Mouse (Mus musculus) gastrocnemius, postnatal 4 days (tissue): ENCODE measurements at regions not wholly inside any gene's neighbourhood (a gene's known extent, or its start where the extent isn't known, plus 50 kb on each side); places are given as distances from the start of the nearest gene placed in this dataset.
"Not testable (repeated sequence)": the region's sequence is repeated elsewhere in the genome, so short reads cannot be mapped to it uniquely, and the experiment has no call there.

Experiments
- DNase-seq, 2 experiments: peaks; one replicate each; pipeline ENCODE4 v3.0.0; 2021 to 2022; ENCODE audit warnings: low spot score in 2 of 2, mixed read lengths in 2 of 2

DNA sequence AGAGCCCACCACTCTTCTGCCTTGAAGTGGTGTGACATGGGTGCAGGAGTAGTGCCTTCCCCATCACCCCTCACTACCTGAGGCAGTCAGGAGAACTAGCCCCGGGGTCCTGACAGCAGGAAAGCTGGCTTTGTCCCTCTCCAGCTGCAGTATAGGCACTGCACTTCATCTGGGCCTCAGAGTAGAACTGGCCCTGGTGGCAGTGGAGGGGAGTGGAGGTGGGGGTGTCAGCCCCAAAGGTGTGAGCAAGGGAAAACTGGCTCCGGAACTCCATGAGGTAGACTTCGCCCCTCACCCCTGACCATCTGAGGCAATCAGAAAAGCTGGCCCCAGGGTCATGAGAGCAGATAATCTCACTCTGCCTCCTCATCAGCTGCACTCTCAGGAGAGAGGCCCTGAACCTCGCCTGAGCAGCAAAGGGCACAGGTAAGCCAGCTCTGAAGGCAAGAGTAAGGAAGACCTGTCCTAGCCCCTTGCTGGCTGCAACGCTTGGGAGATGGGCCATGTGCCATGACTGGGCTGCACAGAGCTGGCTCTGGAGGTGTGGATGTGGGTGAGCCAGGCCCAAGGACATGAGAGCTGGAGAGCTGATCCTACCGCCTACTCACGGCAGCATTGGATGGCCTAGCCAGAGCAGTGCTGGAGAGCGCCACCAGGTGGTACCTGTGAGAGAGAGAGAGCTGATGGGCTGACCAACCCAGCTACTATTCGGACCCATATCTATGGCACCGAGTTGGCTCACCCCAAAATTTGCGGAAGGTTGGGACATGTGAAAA lies 377.0 kb upstream of the B3galt2 start:
- no peak for DNase-seq

DNA sequence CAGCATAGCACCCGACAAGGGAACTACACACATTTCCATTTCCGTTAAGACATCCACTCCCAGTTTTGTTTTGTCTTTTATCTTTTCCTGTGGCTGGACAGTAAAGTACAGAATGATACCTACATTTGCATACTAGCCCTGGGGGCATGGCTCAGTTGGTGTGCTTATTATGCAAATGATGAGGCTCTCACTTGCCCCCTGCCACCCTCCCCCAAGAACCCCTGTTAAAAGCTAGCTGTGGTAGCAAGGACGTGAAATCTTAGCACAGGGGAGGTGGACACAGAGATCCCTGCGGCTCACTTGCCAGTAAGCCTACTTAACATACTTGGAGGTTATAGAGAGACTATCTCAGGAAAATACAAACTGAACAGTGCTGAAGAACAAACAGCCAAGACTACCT lies 375.2 kb upstream of the B3galt2 start:
- no peak for DNase-seq

DNA sequence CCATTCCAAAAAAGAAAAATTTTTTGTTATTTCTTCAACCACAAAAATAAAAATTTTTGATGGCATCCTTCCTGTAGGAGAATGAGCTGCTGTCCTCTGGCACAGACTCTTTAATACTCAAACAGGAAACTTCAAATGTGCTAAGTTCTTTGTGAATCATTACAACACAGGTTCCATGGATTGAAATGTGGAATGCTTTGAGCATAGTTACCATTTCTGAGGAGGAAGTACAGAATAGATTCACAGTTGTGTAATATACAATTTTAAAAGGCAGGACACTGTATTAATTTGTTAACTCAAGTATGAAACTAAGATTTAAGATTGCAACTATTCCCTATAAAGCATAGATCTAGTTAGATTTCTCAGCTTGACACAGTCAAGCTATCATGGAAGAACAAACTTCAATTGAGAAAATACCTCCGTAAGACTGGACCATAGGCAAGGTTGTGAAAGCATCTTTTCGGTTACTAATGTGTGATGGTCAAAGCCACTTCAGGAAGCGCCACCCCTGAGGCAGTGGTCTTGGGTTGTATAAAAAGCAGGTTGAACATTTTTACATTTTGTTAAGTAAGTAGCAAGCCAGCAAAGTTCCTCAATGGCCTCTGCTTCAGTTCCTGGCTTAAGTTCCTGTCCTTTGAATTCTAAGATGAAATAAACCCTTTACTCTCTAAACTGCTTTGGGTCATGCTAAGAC lies 354.0 kb upstream of the B3galt2 start:
- no peak for DNase-seq

GRCm38 (mm10) chr1:143287448-143287847 lies 353.0 kb upstream of the B3galt2 start:
- no peak for DNase-seq

- DNase-seq = no peak
These were observed 343.9 kb upstream of the B3galt2 start for GRCm38 (mm10) chr1:143296555-143296954.

DNA sequence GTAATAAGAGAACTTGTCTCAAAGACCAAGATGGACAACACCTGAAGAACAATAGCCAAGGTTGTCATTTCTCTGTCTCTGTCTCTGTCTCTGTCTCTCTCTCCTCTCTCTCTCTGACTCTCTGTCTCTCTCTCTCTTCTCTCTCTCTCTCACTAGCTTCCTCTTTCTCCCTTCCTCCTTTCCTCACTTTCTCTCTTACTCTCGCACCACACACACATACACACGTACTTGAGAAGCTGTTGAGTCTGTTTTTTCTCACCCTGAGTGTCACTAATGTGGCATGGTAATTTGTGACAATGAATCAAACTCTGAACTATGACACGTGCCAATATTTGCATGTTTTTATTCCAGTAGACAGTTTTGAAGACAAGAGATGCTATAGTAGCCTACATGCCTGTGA lies 333.1 kb upstream of the B3galt2 start:
- no peak for DNase-seq

DNA sequence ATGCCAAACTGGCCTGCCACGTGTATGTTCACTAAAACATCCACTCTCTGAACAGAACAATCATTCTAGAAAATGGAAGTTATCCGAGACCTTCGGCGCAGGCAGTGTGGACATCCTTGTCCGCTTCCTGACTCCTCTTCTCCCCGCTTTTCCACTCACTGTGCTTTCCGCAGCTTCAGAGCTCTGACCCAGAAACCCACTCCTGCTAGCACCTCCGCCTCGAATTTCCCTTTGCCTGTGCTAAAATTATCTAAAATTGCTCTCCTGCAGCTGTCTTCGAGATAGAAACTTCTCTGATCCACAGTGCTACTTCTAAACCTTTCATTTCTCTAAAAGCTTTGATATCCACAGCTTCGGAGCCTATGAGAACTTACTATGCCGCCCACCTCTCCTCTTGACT lies 322.1 kb upstream of the B3galt2 start:
- no peak for DNase-seq

DNA sequence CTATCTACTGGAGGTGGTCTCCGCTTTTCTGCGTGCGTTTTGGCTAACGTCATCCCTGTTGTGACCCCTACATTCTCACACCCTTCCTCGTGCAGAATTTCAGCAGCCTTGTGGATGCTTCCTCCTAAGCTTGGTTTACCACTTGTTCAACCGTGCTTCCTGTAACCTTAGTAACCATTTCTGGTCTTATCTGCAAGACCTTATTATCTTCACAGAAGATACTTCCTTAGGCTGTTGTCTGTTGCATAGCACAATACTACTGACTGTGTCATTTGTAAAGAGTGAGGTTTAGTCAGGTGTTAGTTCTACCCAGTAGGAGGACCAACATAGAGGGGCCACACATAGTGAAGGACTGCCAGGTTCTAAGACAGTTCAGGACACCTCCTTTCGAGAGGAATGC lies 320.9 kb upstream of the B3galt2 start:
- no peak for DNase-seq

DNA sequence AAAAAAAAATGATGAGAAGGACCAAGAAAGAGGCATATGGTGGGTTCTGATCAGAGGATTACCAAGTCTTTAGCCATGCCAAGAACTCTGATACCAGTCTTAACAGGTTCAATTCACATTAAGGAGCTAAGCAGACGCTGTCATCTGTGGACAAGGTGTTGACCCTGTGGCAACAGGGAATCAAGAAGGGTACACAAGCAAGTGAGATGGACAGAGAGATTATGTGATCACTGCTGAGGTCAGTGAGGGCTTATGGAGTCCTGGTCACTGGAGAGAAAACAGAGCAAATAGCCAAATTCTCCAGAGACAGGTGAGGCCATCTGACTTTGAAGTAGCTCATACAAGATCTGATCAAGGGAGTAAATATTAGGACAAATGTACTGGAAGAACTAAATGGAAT lies 289.1 kb upstream of the B3galt2 start:
- DNase-seq = no peak

GRCm38 (mm10) chr1:143360256-143360655 lies 280.2 kb upstream of the B3galt2 start:
- not testable (repeated sequence) for DNase-seq

DNA sequence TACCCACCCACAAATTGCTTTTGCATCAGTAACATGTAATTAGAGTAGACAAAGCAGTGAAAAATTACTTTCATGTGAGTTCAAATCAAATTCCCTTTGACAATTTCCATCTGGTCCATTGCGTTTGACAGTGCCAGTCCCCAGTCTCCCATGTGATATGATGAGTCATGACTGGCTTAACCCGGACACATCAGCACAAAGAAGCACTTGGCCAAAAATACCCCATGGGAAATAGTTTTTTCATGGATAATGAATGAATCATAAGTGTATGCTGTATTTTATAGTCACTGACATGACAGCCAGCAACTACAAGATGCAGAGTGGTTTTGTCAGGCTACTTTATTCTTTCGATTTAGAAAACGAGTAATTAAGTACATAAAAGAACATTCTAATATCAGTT lies 248.6 kb upstream of the B3galt2 start:
- DNase-seq = no peak
